Mouse (Mus musculus) heart, adult 8-10 months (tissue): ENCODE measurements around the gene Duoxa2. TPM values are rescaled to one million over a fixed set of nuclear protein-coding genes. Genes with fewer than 3 reads are reported as not detected.

Source experiments
- DNase-seq: peaks from one replicate; pipeline ENCODE4 v3.0.0; 2022; ENCODE audit warnings: low spot score
- total RNA-seq, 4 experiments: library from RNA; stranded (reverse); gene quantifications; 2 replicates each; pipeline ENCODE4 v1.2.4; 2022

Gene Duoxa2
- total RNA-seq, 4 experiments from 2014 or later, result 0.17 to 0.31 (median 0.25) TPM; not detected in 1

DNA sequence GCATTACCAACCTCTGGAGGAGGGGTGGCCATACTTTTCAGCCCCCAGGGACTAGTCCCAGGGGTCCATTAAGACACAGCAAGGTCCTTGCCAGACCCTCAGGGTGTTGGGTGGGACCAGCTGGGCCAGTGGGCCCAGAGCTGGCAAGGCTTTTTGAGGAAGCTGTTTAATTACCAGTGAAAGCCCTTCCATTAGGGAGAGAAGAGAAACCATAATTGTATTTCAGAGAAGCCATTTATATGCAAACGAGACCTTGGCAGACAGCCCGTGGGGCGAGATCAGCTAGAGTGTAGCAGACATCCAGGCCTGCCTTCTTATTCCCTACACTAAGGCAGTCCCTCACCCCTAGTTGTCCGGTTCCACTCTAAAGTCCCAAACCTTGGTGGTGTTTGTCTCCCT lies 53.2 kb downstream of the Duoxa2 start:
- DNase-seq, result no peak

Other genes starting within 250 kb of the Duoxa2 start
- gene Spg11, start 180.5 kb upstream of the Duoxa2 start, total RNA-seq, result 10 to 100 TPM; 10.8 to 11.7 (median 11.6) TPM
- gene B2m, start 151.2 kb upstream of the Duoxa2 start, total RNA-seq, result 100 to 1,000 TPM; 199 to 255 (median 220) TPM
- under 1 TPM in 1 of 4 experiments, not detected in 3; 0.22 TPM for gene Trim69, start 138.2 kb upstream of the Duoxa2 start, total RNA-seq
- gene Patl2, start 112.7 kb upstream of the Duoxa2 start, total RNA-seq, result not detected
- not detected for gene Terb2, start 112.6 kb upstream of the Duoxa2 start, total RNA-seq
- gene Sord, start 64.2 kb upstream of the Duoxa2 start, total RNA-seq, result 100 to 1,000 TPM; 182 to 228 (median 200) TPM
- gene Duox2, start 451 bp upstream of the Duoxa2 start, total RNA-seq, result under 1 TPM; 0.46 to 0.82 (median 0.54) TPM
- under 1 TPM in 3 of 4 experiments, not detected in 1; 0.14 to 0.37 (median 0.34) TPM for gene Duoxa1, start 14.8 kb downstream of the Duoxa2 start, total RNA-seq
- under 1 TPM in 3 of 4 experiments, not detected in 1; 0.20 to 0.28 (median 0.27) TPM for gene Duox1, start 16.8 kb downstream of the Duoxa2 start, total RNA-seq
- 1 to 10 TPM; 4.4 to 7.3 (median 5.7) TPM for gene Shf, start 70.3 kb downstream of the Duoxa2 start, total RNA-seq
- 10 to 100 TPM; 16.0 to 22.8 (median 19.8) TPM for gene Slc28a2, start 127.6 kb downstream of the Duoxa2 start, total RNA-seq
- under 1 TPM; 0.34 to 0.72 (median 0.61) TPM for gene Gm14085, start 186.0 kb downstream of the Duoxa2 start, total RNA-seq